Mouse (Mus musculus) C2C12 (cell line): ENCODE measurements around the gene C5ar1.

Experiments used
- CTCF ChIP-seq: IDR thresholded peaks from one replicate; pipeline ENCODE4 v1.5.1; 2011; ENCODE audit not compliant: control insufficient read depth, insufficient read depth, insufficient read length
- MAX ChIP-seq: IDR thresholded peaks from one replicate; pipeline ENCODE4 v1.6.1; 2011; ENCODE audit warnings: mild to moderate bottlenecking, control low read depth

- TF ChIP-seq MAX (peak; percentile 53), CTCF (no peak)
These were observed 27.0 kb upstream of the C5ar1 start, which contains the start of gene Ccdc9 for GRCm38 (mm10) chr7:16286026-16286961.
